Mouse (Mus musculus) intestine, embryonic 14.5 days (tissue): ENCODE results near the gene Itgb1bp2. TPM values are rescaled to one million over a fixed set of nuclear protein-coding genes. Genes with fewer than 3 reads are reported as not detected.

Source experiments
- polyA plus RNA-seq: library from polyadenylated mRNA; unstranded; fragments of >200 nt; fragmentation: Nextera tagmentation; extraction: Ambion mirVana; gene quantifications from 2 replicates; pipeline ENCODE4 v1.2.1, GENCODE M21; 2014

The Itgb1bp2 gene
- polyA plus RNA-seq, 1 experiment from 2014 or later = 1.5 TPM

Other genes starting within 250 kb of the Itgb1bp2 start
- 48.0 and 51.2 TPM in 2 replicates for gene Snx12, start 226.5 kb upstream of the Itgb1bp2 start, polyA plus RNA-seq
- gene Foxo4, start 194.6 kb upstream of the Itgb1bp2 start, polyA plus RNA-seq = 2.3 and 2.5 TPM in 2 replicates
- not detected in 2 replicates for gene Gm614, start 185.1 kb upstream of the Itgb1bp2 start, polyA plus RNA-seq
- gene Il2rg, start 180.8 kb upstream of the Itgb1bp2 start, polyA plus RNA-seq = 9.6 and 11.5 TPM in 2 replicates
- not detected in 2 replicates for gene Gm20489, start 180.1 kb upstream of the Itgb1bp2 start, polyA plus RNA-seq
- 38.5 and 48.2 TPM in 2 replicates for gene Med12, start 175.1 kb upstream of the Itgb1bp2 start, polyA plus RNA-seq
- 7.3 and 7.5 TPM in 2 replicates for gene Nlgn3, start 149.9 kb upstream of the Itgb1bp2 start, polyA plus RNA-seq
- 14.0 and 20.9 TPM in 2 replicates for gene Gjb1, start 72.7 kb upstream of the Itgb1bp2 start, polyA plus RNA-seq
- 25.5 and 26.1 TPM in 2 replicates for gene Zmym3, start 28.2 kb upstream of the Itgb1bp2 start, polyA plus RNA-seq
- 363 and 414 TPM in 2 replicates for gene Nono, start 19.8 kb upstream of the Itgb1bp2 start, polyA plus RNA-seq
- gene Taf1, start 83.6 kb downstream of the Itgb1bp2 start, polyA plus RNA-seq = 18.0 and 18.7 TPM in 2 replicates
- 181 and 194 TPM in 2 replicates for gene Ogt, start 191.0 kb downstream of the Itgb1bp2 start, polyA plus RNA-seq